Mouse (Mus musculus) CH12.LX (cell line): ENCODE results near the gene Pigw. TPM values are rescaled to one million over a fixed set of nuclear protein-coding genes. Genes with fewer than 3 reads are reported as not detected.
A peak's percentile ranks its signal among the peaks of the same experiment; 100 is the strongest.
"Not testable (repeated sequence)": the region's sequence is repeated elsewhere in the genome, so short reads cannot be mapped to it uniquely, and the experiment has no call there.

Experiments used
- DNase-seq: peaks from one replicate; pipeline ENCODE4 v3.0.0-alpha.2; 2013; ENCODE audit errors: extremely low read depth
- H3K27ac ChIP-seq: 2 replicates; pipeline ENCODE4 v1.5.1; 2012; ENCODE audit warnings: low read depth, mild to moderate bottlenecking, control low read depth, moderate library complexity; ENCODE audit not compliant: insufficient read depth
- H3K27me3 ChIP-seq: replicated peaks from 2 replicates; pipeline ENCODE3; 2012; ENCODE audit warnings: inconsistent platforms
- H3K36me3 ChIP-seq, 2 experiments: replicated peaks in 1 of 2; 2 replicates each; pipeline versions ENCODE3 to v1.6.1; 2012; ENCODE audit warnings: inconsistent platforms in 1 of 2, low read length in 1 of 2, mild to moderate bottlenecking in 1 of 2, mixed read lengths in 1 of 2, moderate library complexity in 1 of 2; ENCODE audit not compliant: control insufficient read depth in 1 of 2, insufficient read depth in 1 of 2
- H3K4me1 ChIP-seq, 2 experiments: 2 replicates each; pipeline ENCODE4 v1.6.1; 2012; ENCODE audit warnings: inconsistent platforms in 1 of 2, moderate library complexity in 1 of 2; ENCODE audit not compliant: insufficient read depth in 2 of 2, control insufficient read depth in 1 of 2
- H3K4me2 ChIP-seq: 2 replicates; pipeline ENCODE4 v1.6.1; 2012; ENCODE audit warnings: low read depth, mild to moderate bottlenecking, control low read depth; ENCODE audit not compliant: poor library complexity, insufficient read depth, severe bottlenecking
- H3K4me3 ChIP-seq, 3 experiments: fragments of 150-350 bp in 1 of 3; sonication (generic) in 1 of 3; replicated peaks in 1 of 3; 2 replicates each; pipeline versions ENCODE3 to v1.5.1; 2011 to 2012; ENCODE audit warnings: low read depth in 2 of 3, low read length in 2 of 3, mild to moderate bottlenecking in 2 of 3, moderate library complexity in 2 of 3, control low read depth in 1 of 3, improper control_type of control experiment in 1 of 3, inconsistent platforms in 1 of 3, mixed read lengths in 1 of 3; ENCODE audit not compliant: poor library complexity in 1 of 3
- H3K79me2 ChIP-seq: replicated peaks from 2 replicates; pipeline ENCODE4 v1.6.1; 2012; ENCODE audit warnings: mild to moderate bottlenecking, moderate library complexity; ENCODE audit not compliant: control insufficient read depth, poor library complexity, insufficient read depth, severe bottlenecking; ENCODE audit errors: extremely low read depth
- H3K9ac ChIP-seq: 2 replicates; pipeline ENCODE4 v1.6.1; 2012; ENCODE audit warnings: low read depth, mild to moderate bottlenecking, control low read depth, moderate library complexity; ENCODE audit not compliant: insufficient read depth
- H3K9me3 ChIP-seq: replicated peaks from 2 replicates; pipeline ENCODE3; 2012; ENCODE audit warnings: low read length, inconsistent platforms, mixed read lengths
- CHD2 ChIP-seq: IDR thresholded peaks from 2 replicates; pipeline ENCODE4 v1.6.1; 2011; ENCODE audit warnings: low read length, improper control_type of control experiment
- CTCF ChIP-seq, 2 experiments: IDR thresholded peaks in 1 of 2; conservative IDR thresholded peaks in 1 of 2; 2 replicates each; pipeline ENCODE4 v1.5.1; 2011 to 2012; ENCODE audit warnings: low read depth in 2 of 2, low read length in 2 of 2, improper control_type of control experiment in 1 of 2, inconsistent platforms in 1 of 2, mild to moderate bottlenecking in 1 of 2, moderate library complexity in 1 of 2
- E2F4 ChIP-seq: IDR thresholded peaks from 2 replicates; pipeline ENCODE4 v1.6.1; 2011; ENCODE audit warnings: low read depth, low read length, improper control_type of control experiment; ENCODE audit not compliant: insufficient replicate concordance
- EP300 ChIP-seq: IDR thresholded peaks from 2 replicates; pipeline ENCODE4 v1.6.1; 2011; ENCODE audit warnings: low read length, improper control_type of control experiment
- HCFC1 ChIP-seq: IDR thresholded peaks from 2 replicates; pipeline ENCODE4 v1.6.1; 2012; ENCODE audit warnings: low read depth, mild to moderate bottlenecking, inconsistent platforms, low read length, improper control_type of control experiment
- IRF4 ChIP-seq: IDR thresholded peaks from 2 replicates; pipeline ENCODE4 v1.6.1; 2014; ENCODE audit warnings: low read depth, mild to moderate bottlenecking, inconsistent platforms, low read length, improper control_type of control experiment
- KAT2A ChIP-seq: IDR thresholded peaks from 2 replicates; pipeline ENCODE4 v1.6.1; 2012; ENCODE audit warnings: low read length, improper control_type of control experiment, inconsistent platforms; ENCODE audit not compliant: insufficient replicate concordance
- MAFK ChIP-seq: IDR thresholded peaks from 2 replicates; pipeline ENCODE4 v1.6.1; 2011; ENCODE audit warnings: low read length, improper control_type of control experiment; ENCODE audit not compliant: insufficient replicate concordance
- MAX ChIP-seq: IDR thresholded peaks from 2 replicates; pipeline ENCODE4 v1.6.1; 2011; ENCODE audit warnings: low read length, improper control_type of control experiment
- MAZ ChIP-seq: IDR thresholded peaks from 2 replicates; pipeline ENCODE4 v1.6.1; 2012; ENCODE audit warnings: low read depth, mild to moderate bottlenecking, inconsistent platforms, low read length, improper control_type of control experiment, moderate library complexity
- MEF2A ChIP-seq: IDR thresholded peaks from 2 replicates; pipeline ENCODE4 v1.6.1; 2014; ENCODE audit warnings: low read depth, mild to moderate bottlenecking, inconsistent platforms, low read length, improper control_type of control experiment, borderline replicate concordance
- MYC ChIP-seq: IDR thresholded peaks from 2 replicates; pipeline ENCODE4 v1.6.1; 2011; ENCODE audit warnings: low read depth, mild to moderate bottlenecking, improper control_type of control experiment, low read length
- NELFE ChIP-seq: IDR thresholded peaks from 2 replicates; pipeline ENCODE4 v1.6.1; 2011; ENCODE audit warnings: low read depth, low read length, improper control_type of control experiment
- NRF1 ChIP-seq: IDR thresholded peaks from 2 replicates; pipeline ENCODE4 v1.6.1; 2014; ENCODE audit warnings: low read depth, mild to moderate bottlenecking, inconsistent platforms, low read length, improper control_type of control experiment, moderate library complexity
- PAX5 ChIP-seq: IDR thresholded peaks from 2 replicates; pipeline ENCODE4 v1.6.1; 2012; ENCODE audit warnings: low read length, inconsistent platforms, mixed read lengths
- POLR2A ChIP-seq: IDR thresholded peaks from 2 replicates; pipeline ENCODE4 v1.6.1; 2011; ENCODE audit warnings: low read depth, mild to moderate bottlenecking, improper control_type of control experiment, low read length
- POLR2AphosphoS2 ChIP-seq: IDR thresholded peaks from 2 replicates; pipeline ENCODE4 v1.6.1; 2011; ENCODE audit warnings: low read depth, low read length, improper control_type of control experiment
- RAD21 ChIP-seq: IDR thresholded peaks from 2 replicates; pipeline ENCODE4 v1.6.1; 2011; ENCODE audit warnings: low read depth, mild to moderate bottlenecking, low read length, improper control_type of control experiment, moderate library complexity
- SIN3A ChIP-seq: IDR thresholded peaks from 2 replicates; pipeline ENCODE4 v1.6.1; 2012; ENCODE audit warnings: low read length, improper control_type of control experiment, inconsistent platforms
- USF1 ChIP-seq: IDR thresholded peaks from 2 replicates; pipeline ENCODE4 v1.6.1; 2014; ENCODE audit warnings: low read depth, mild to moderate bottlenecking, inconsistent platforms, low read length, improper control_type of control experiment
- USF2 ChIP-seq: conservative IDR thresholded peaks from 2 replicates; pipeline ENCODE4 v1.6.1; 2011; ENCODE audit warnings: low read depth, low read length, improper control_type of control experiment
- ZC3H11A ChIP-seq: IDR thresholded peaks from 2 replicates; pipeline ENCODE4 v1.6.1; 2012; ENCODE audit warnings: low read depth, mild to moderate bottlenecking, inconsistent platforms, low read length, improper control_type of control experiment
- ZKSCAN1 ChIP-seq: IDR thresholded peaks from 2 replicates; pipeline ENCODE4 v1.6.1; 2012; ENCODE audit warnings: low read depth, inconsistent platforms, low read length, improper control_type of control experiment, borderline replicate concordance
- ZNF384 ChIP-seq: IDR thresholded peaks from 2 replicates; pipeline ENCODE4 v1.6.1; 2012; ENCODE audit warnings: low read depth, low read length, improper control_type of control experiment, inconsistent platforms
- dilution Hi-C: fragments of 300-500 bp; cut with MboI; formaldehyde crosslinking; loops from 2 replicates; pipeline ENCODE4 v1.14.3; 2020; ENCODE audit warnings: low sequenced_read_pairs; ENCODE audit not compliant: extremely low pct_unique_long_range_greater_than_20kb, extremely low pct_ligation_motif_present
- in situ Hi-C: fragments of 300-500 bp; cut with MboI; formaldehyde crosslinking; loops from 3 replicates; pipeline ENCODE4 v1.14.3; 2019; ENCODE audit warnings: low sequenced_read_pairs, low pct_ligation_motif_present, low pct_unique_long_range_greater_than_20kb, mixed read lengths
- polyA plus RNA-seq: library from polyadenylated mRNA; unstranded; fragments of >175 nt; gene quantifications from 2 replicates; pipeline ENCODE4 v1.2.1, GENCODE M21; 2012; ENCODE audit warnings: low read depth; ENCODE audit not compliant: insufficient read length
- total RNA-seq, 2 experiments: library from RNA; depleted of rRNA; stranded (reverse); fragments of 300-350 nt in 1 of 2; fragments of >200 nt in 1 of 2; gene quantifications; 2 replicates each; pipeline ENCODE4 v1.2.3; 2012 to 2014

Gene Pigw
- total and polyA plus RNA-seq, 3 experiments = 5.7 to 9.2 (median 6.5) TPM

GRCm38 (mm10) chr11:84839330-84839729, 40.8 kb downstream of the Pigw start:
- H3K36me3 ChIP-seq = peaks cover 45 to 86% of the 10 kb centered on the region in 2 experiments
- H3K4me2 ChIP-seq = no peak overlapping the region
- H3K27me3 ChIP-seq = no peaks in the 10 kb centered on the region
- dilution Hi-C loops (no loop called here), in situ Hi-C loops (no loop called here)
- TF ChIP-seq CTCF (conservative IDR thresholded peaks at IDR 0.05 in 1 of 2, IDR thresholded peaks at IDR 0.05 in 1 of 2; ENCODE audit: low read depth in 2 of 2, low read length in 2 of 2) (peak in 1 of 2 experiments; percentile 23; a peak in 1 of 4 replicates), MAFK (no peak)
- no peak overlapping the region for H3K27ac ChIP-seq
- no peak for DNase-seq
- H3K4me3 ChIP-seq = no peak overlapping the region
- no peaks in the 10 kb centered on the region for H3K9me3 ChIP-seq
- no peaks in the 10 kb centered on the region for H3K4me1 ChIP-seq
- H3K79me2 ChIP-seq = peaks cover 14% of the 10 kb centered on the region
- H3K9ac ChIP-seq = no peak overlapping the region

- in situ Hi-C loops, H3K9me3 ChIP-seq, dilution Hi-C loops, H3K79me2 ChIP-seq, H3K27me3 ChIP-seq, DNase-seq: not testable (repeated sequence)
- TF ChIP-seq USF2 = peak; percentile 40; the same call in 1 of the 2 replicates
- H3K4me3 ChIP-seq = peak overlapping the region; percentile 53 to 95 (median 88)
- H3K4me2 ChIP-seq = peak overlapping the region; percentile 75
- H3K9ac ChIP-seq = peak overlapping the region; percentile 89
- H3K4me1 ChIP-seq = peaks cover 6 to 26% of the 10 kb centered on the region in 2 experiments
- peaks cover 28 to 63% of the 10 kb centered on the region in 2 experiments for H3K36me3 ChIP-seq
- H3K27ac ChIP-seq = peak overlapping the region; percentile 79
These were observed 50.6 kb downstream of the Pigw start for GRCm38 (mm10) chr11:84829495-84829894.

GRCm38 (mm10) chr11:84828516-84829399, 51.3 kb downstream of the Pigw start, which contains the start of gene Dhrs11:
Dhrs11 (minus strand) TSS chr11:84828994.
- Histone ChIP-seq H3K4me3 (peak within 1 kb of the TSS; percentile 85 to 95 (median 88)), H3K36me3 (peaks cover 22 to 62% of the 10 kb centered on the region in 2 experiments), H3K9ac (peak within 1 kb of the TSS; percentile 89), H3K27ac (peak within 1 kb of the TSS; percentile 79), H3K4me1 (peaks cover 6 to 32% of the 10 kb centered on the region in 2 experiments), H3K9me3 (no peaks in the 10 kb centered on the region), H3K4me2 (peak within 1 kb of the TSS; percentile 83), H3K27me3 (no peaks in the 10 kb centered on the region), H3K79me2 (peaks cover 4% of the 10 kb centered on the region; the same call in 1 of the 2 replicates)
- in situ Hi-C loops (no loop called here), dilution Hi-C loops (no loop called here)
- DNase-seq = peak; percentile 93
- TF ChIP-seq USF2 (no peak), KAT2A (0 out of 2 replicates have a peak, but pooled peaks have one; percentile 59), NRF1 (peak; percentile 72), ZKSCAN1 (no peak), RAD21 (no peak), USF1 (peak; percentile 60), PAX5 (no peak), SIN3A (peak; percentile 95), POLR2AphosphoS2 (peak; percentile 95; the same call in 1 of the 2 replicates), POLR2A (peak; percentile 98), MAX (peak; percentile 87), HCFC1 (peak; percentile 80), MAZ (no peak), ZNF384 (no peak), CHD2 (peak; percentile 82), EP300 (no peak), MAFK (no peak), E2F4 (no peak), MYC (peak; percentile 90), MEF2A (peak; percentile 10; the same call in 1 of the 2 replicates), ZC3H11A (no peak), NELFE (peak; percentile 81), IRF4 (peak; percentile 33; the same call in 1 of the 2 replicates)
